Mouse (Mus musculus) testis, adult 2 months (tissue): ENCODE data around the gene Tmprss13. TPM values are rescaled to one million over a fixed set of nuclear protein-coding genes. Genes with fewer than 3 reads are reported as not detected.

Experiments used
- H3K27ac ChIP-seq: fragments of 200-500 bp; 2 replicates; pipeline ENCODE4 v1.5.1; 2012; ENCODE audit warnings: low read depth, low read length; ENCODE audit not compliant: control insufficient read depth, insufficient read depth
- H3K27me3 ChIP-seq: fragments of 200-500 bp; 2 replicates; pipeline ENCODE4 v1.6.1; 2012; ENCODE audit warnings: mild to moderate bottlenecking, low read length, moderate library complexity; ENCODE audit not compliant: control insufficient read depth, insufficient read depth
- H3K36me3 ChIP-seq: fragments of 200-500 bp; 2 replicates; pipeline ENCODE4 v1.6.1; 2012; ENCODE audit warnings: mild to moderate bottlenecking, low read length; ENCODE audit not compliant: control insufficient read depth, insufficient read depth
- H3K4me1 ChIP-seq: fragments of 200-500 bp; 2 replicates; pipeline ENCODE4 v1.6.1; 2012; ENCODE audit warnings: low read length; ENCODE audit not compliant: control insufficient read depth, insufficient read depth
- H3K4me3 ChIP-seq: fragments of 200-500 bp; 2 replicates; pipeline ENCODE4 v1.5.1; 2012; ENCODE audit warnings: low read depth, mild to moderate bottlenecking, low read length, moderate library complexity, mixed read lengths; ENCODE audit not compliant: control insufficient read depth
- CTCF ChIP-seq: fragments of 200-500 bp; IDR thresholded peaks from 2 replicates; pipeline ENCODE4 v1.5.1; 2012; ENCODE audit warnings: low read depth, mild to moderate bottlenecking, inconsistent platforms, low read length, moderate library complexity; ENCODE audit not compliant: control insufficient read depth, insufficient read depth, insufficient replicate concordance
- POLR2A ChIP-seq: fragments of 200-500 bp; IDR thresholded peaks from 2 replicates; pipeline ENCODE4 v1.6.1; 2012; ENCODE audit warnings: low read depth, mild to moderate bottlenecking, inconsistent platforms, low read length, moderate library complexity; ENCODE audit not compliant: control insufficient read depth
- polyA plus RNA-seq: library from polyadenylated mRNA; depleted of rRNA; stranded (reverse); fragments of >200 nt; gene quantifications from 2 replicates; pipeline ENCODE4 v1.2.3, GENCODE M21; 2012

Tmprss13 gene
- polyA plus RNA-seq, 1 experiment = 0.44 TPM

GRCm38 (mm10) chr9:45343066-45343465 lies 24.2 kb downstream of the Tmprss13 start:
- Histone ChIP-seq H3K36me3 (no peaks in the 10 kb centered on the region), H3K27ac (no peak overlapping the region), H3K27me3 (no peaks in the 10 kb centered on the region), H3K4me3 (no peak overlapping the region), H3K4me1 (no peaks in the 10 kb centered on the region)
- TF ChIP-seq POLR2A (no peak), CTCF (no peak)

GRCm38 (mm10) chr9:45345516-45345915 lies 26.6 kb downstream of the Tmprss13 start:
- H3K27ac ChIP-seq = no peak overlapping the region
- no peaks in the 10 kb centered on the region for H3K36me3 ChIP-seq
- H3K4me1 ChIP-seq = no peaks in the 10 kb centered on the region
- H3K27me3 ChIP-seq = no peaks in the 10 kb centered on the region
- no peak overlapping the region for H3K4me3 ChIP-seq
- TF ChIP-seq POLR2A (no peak), CTCF (no peak; the same call in 1 of the 2 replicates)

- no peak overlapping the region for H3K4me3 ChIP-seq
- TF ChIP-seq CTCF (no peak), POLR2A (no peak)
- H3K27me3 ChIP-seq = no peaks in the 10 kb centered on the region
- no peaks in the 10 kb centered on the region for H3K36me3 ChIP-seq
- H3K27ac ChIP-seq = no peak overlapping the region
- H3K4me1 ChIP-seq = no peaks in the 10 kb centered on the region
Measured at GRCm38 (mm10) chr9:45346276-45346675, 27.4 kb downstream of the Tmprss13 start.

GRCm38 (mm10) chr9:45348560-45348959 lies 29.7 kb downstream of the Tmprss13 start:
- no peaks in the 10 kb centered on the region for H3K27me3 ChIP-seq
- H3K27ac ChIP-seq = no peak overlapping the region
- no peaks in the 10 kb centered on the region for H3K4me1 ChIP-seq
- H3K36me3 ChIP-seq = no peaks in the 10 kb centered on the region
- H3K4me3 ChIP-seq = no peak overlapping the region
- no peak for TF ChIP-seq CTCF
- TF ChIP-seq POLR2A = no peak

GRCm38 (mm10) chr9:45349181-45349580 lies 30.3 kb downstream of the Tmprss13 start:
- no peak overlapping the region for H3K4me3 ChIP-seq
- H3K27me3 ChIP-seq = no peaks in the 10 kb centered on the region
- no peak overlapping the region for H3K27ac ChIP-seq
- H3K4me1 ChIP-seq = no peaks in the 10 kb centered on the region
- H3K36me3 ChIP-seq = no peaks in the 10 kb centered on the region
- TF ChIP-seq CTCF = no peak
- no peak for TF ChIP-seq POLR2A

- H3K27ac ChIP-seq = no peak overlapping the region
- H3K27me3 ChIP-seq = no peaks in the 10 kb centered on the region
- no peaks in the 10 kb centered on the region for H3K36me3 ChIP-seq
- TF ChIP-seq CTCF = no peak
- no peak for TF ChIP-seq POLR2A
- no peak overlapping the region for H3K4me3 ChIP-seq
- no peaks in the 10 kb centered on the region for H3K4me1 ChIP-seq
Measured at GRCm38 (mm10) chr9:45349851-45350250, 31.0 kb downstream of the Tmprss13 start.

GRCm38 (mm10) chr9:45355192-45355591 lies 36.3 kb downstream of the Tmprss13 start:
- H3K27me3 ChIP-seq = no peaks in the 10 kb centered on the region
- no peak overlapping the region for H3K27ac ChIP-seq
- H3K4me1 ChIP-seq = no peaks in the 10 kb centered on the region
- no peak overlapping the region for H3K4me3 ChIP-seq
- no peaks in the 10 kb centered on the region for H3K36me3 ChIP-seq
- TF ChIP-seq CTCF = no peak
- TF ChIP-seq POLR2A = no peak

GRCm38 (mm10) chr9:45358356-45358755 lies 39.5 kb downstream of the Tmprss13 start:
- Histone ChIP-seq H3K27me3 (no peaks in the 10 kb centered on the region), H3K36me3 (no peaks in the 10 kb centered on the region)
- TF ChIP-seq POLR2A (no peak), CTCF (no peak)

More at GRCm38 (mm10) chr9:45358356-45358755, 39.5 kb downstream of the Tmprss13 start:
- no peak overlapping the region for H3K4me3 ChIP-seq
- H3K4me1 ChIP-seq = no peaks in the 10 kb centered on the region
- H3K27ac ChIP-seq = no peak overlapping the region
